Mouse (Mus musculus): Measurements from ENCODE around the gene Scp2. TPM values are rescaled to one million over a fixed set of nuclear protein-coding genes. Genes with fewer than 3 reads are reported as not detected.

The Scp2 gene
- total and polyA plus RNA-seq, 3 experiments: 65.8 to 84.4 TPM; not detected in 1

DNA sequence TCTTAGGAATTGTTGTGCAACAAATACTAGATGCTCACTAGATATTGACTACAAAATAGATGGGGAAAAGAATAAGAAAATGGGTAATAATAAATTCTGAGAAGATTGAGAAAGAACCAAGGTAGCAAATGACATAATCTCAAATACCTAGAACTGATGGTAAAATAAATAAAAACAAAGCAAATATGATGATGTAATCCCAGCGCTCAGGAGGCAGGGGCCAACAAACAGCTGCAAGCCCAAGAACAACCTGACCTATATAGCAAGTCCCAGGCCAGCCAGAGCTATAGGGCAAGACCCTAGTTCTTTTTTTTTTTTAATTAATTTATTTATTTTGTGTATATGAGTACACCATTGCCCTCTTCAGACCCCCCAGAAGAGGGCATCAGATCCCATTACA lies 20.7 kb downstream of the Scp2 start:
- H3K9ac ChIP-seq (ENCODE audit: control insufficient read depth, low read depth, low read length, poor library complexity, severe bottlenecking): no peak overlapping the region

DNA sequence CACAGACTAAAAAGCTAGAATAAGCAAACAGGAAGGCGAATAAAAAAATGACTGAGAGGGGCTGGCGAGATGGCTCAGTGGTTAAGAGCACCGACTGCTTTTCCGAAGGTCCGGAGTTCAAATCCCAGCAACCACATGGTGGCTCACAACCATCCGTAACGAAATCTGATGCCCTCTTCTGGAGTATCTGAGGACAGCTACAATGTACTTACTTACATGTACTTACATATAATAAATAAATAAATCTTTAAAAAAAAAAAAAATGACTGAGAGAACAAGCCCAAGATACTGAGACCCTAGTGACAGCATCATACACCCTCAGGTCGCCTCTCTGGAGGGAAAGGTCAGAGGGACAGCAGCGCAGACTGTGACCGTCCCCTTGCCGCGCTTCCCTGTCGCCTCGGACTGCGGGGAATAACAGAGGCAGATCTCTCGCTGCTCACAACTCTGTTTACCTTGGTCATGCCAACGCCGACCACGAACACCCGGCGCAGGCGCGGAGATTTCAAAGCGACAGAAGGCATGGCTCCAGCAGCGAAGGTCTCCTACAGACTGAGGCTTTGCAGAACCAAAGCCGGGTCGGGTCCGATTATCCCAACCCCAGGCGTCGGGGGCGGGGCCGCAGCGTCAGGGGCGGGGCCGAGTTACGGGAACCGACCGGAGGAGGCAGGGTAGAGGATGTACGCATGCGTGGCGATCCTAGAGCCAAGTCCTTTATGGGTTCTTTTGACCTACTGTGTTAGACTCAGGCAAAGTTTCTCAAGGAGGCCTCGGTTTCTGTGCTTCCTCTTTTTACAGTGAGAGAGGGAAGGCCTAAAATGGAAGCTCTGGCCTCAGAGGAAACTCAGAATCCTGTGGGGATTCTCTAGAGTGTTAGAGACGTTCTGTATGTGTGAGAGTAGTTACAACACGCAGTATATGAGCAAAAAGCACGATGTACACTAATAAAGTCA lies 26.6 kb downstream of the Scp2 start:
- peaks cover 0 to 8% of the 10 kb centered on the region in 2 experiments; a peak in 2 of 4 replicates for H3K4me1 ChIP-seq (ENCODE audit: control insufficient read depth in 1 of 2, insufficient read depth in 2 of 2, low read length in 2 of 2)
- H3K27me3 ChIP-seq (ENCODE audit: control insufficient read depth in 1 of 2, insufficient read depth in 2 of 2, low read length in 2 of 2): no peaks in the 10 kb centered on the region
- DNase-seq (ENCODE audit: low read depth, low spot score): peak; percentile 97
- H3K4me3 ChIP-seq (ENCODE audit: control insufficient read depth in 1 of 2, insufficient read depth in 1 of 2, low read depth in 2 of 2, low read length in 2 of 2): peak overlapping the region; percentile 91 to 94
- peak overlapping the region; percentile 81 for H3K9ac ChIP-seq (ENCODE audit: control insufficient read depth, low read depth, low read length, poor library complexity, severe bottlenecking)
- peaks cover 3% of the 10 kb centered on the region; the same call in 1 of the 2 replicates for H3K79me2 ChIP-seq (ENCODE audit: control insufficient read depth, insufficient read depth, low read length, poor library complexity)
- peak overlapping the region; percentile 81 for H3K27ac ChIP-seq (ENCODE audit: control insufficient read depth, low read depth, low read length)
- peaks cover 0 to 10% of the 10 kb centered on the region in 2 experiments; a peak in 2 of 4 replicates for H3K36me3 ChIP-seq (ENCODE audit: control insufficient read depth in 1 of 2, insufficient read depth in 2 of 2, low read length in 2 of 2)
- H3K9me3 ChIP-seq (replicated peaks; ENCODE audit: insufficient read depth, low read length): no peaks in the 10 kb centered on the region
- TF ChIP-seq MEF2A (IDR thresholded peaks at IDR 0.05; ENCODE audit: extremely low read depth, insufficient replicate concordance, low read depth, low read length, poor library complexity, severe bottlenecking) (no peak), ELF1 (IDR thresholded peaks at IDR 0.05; ENCODE audit: low read depth, low read length) (peak; percentile 60), MYB (IDR thresholded peaks at IDR 0.05; ENCODE audit: low read depth, low read length) (no peak), MAX (IDR thresholded peaks at IDR 0.05; ENCODE audit: low read length) (peak; percentile 41; the same call in 1 of the 2 replicates), BHLHE40 (IDR thresholded peaks at IDR 0.05; ENCODE audit: borderline replicate concordance, low read depth, low read length) (no peak), CHD2 (IDR thresholded peaks at IDR 0.05; ENCODE audit: low read length) (no peak), MYC (IDR thresholded peaks at IDR 0.05; ENCODE audit: low read depth, low read length) (peak; percentile 59), HCFC1 (IDR thresholded peaks at IDR 0.05; ENCODE audit: low read depth, low read length) (peak; percentile 72), GATA1 (IDR thresholded peaks at IDR 0.05; ENCODE audit: low read depth, low read length) (no peak), MAFK (IDR thresholded peaks at IDR 0.05; ENCODE audit: borderline replicate concordance, low read depth, low read length) (no peak), TCF12 (IDR thresholded peaks at IDR 0.05; ENCODE audit: low read depth, low read length) (no peak), POLR2AphosphoS5 (IDR thresholded peaks at IDR 0.05; ENCODE audit: borderline replicate concordance, low read depth, low read length) (no peak), JUND (IDR thresholded peaks at IDR 0.05; ENCODE audit: low read depth, low read length) (no peak), GABPA (IDR thresholded peaks at IDR 0.05; ENCODE audit: low read depth, low read length) (no peak), CTCF (IDR thresholded peaks at IDR 0.05 in 2 of 3, conservative IDR thresholded peaks at IDR 0.05 in 1 of 3; ENCODE audit: control insufficient read depth in 1 of 3, insufficient read depth in 1 of 3, low read depth in 2 of 3, low read length in 3 of 3, poor library complexity in 1 of 3, severe bottlenecking in 1 of 3) (0 out of 6 replicates have a peak, but pooled peaks of 1 of the 3 experiments have one; percentile 1), ETS1 (IDR thresholded peaks at IDR 0.05; ENCODE audit: low read depth, low read length) (no peak), NRF1 (IDR thresholded peaks at IDR 0.05; ENCODE audit: insufficient read depth, low read depth, low read length, poor library complexity, severe bottlenecking) (peak; percentile 85), MAZ (IDR thresholded peaks at IDR 0.05; ENCODE audit: low read depth, low read length) (no peak), TBP (IDR thresholded peaks at IDR 0.05; ENCODE audit: low read depth, low read length) (peak; percentile 85), KAT2A (conservative IDR thresholded peaks at IDR 0.05; ENCODE audit: low read depth, low read length) (no peak), CHD1 (IDR thresholded peaks at IDR 0.05; ENCODE audit: low read depth, low read length) (no peak), USF2 (IDR thresholded peaks at IDR 0.05; ENCODE audit: borderline replicate concordance in 1 of 2, insufficient read depth in 1 of 2, low read depth in 1 of 2, low read length in 2 of 2) (no peak), MXI1 (IDR thresholded peaks at IDR 0.05; ENCODE audit: low read depth, low read length) (peak; percentile 53; the same call in 1 of the 2 replicates)

More for the DNA sequence above, 20.7 kb downstream of the Scp2 start:
- no peak for DNase-seq (ENCODE audit: low read depth, low spot score)
- Histone ChIP-seq H3K4me1 (ENCODE audit: control insufficient read depth in 1 of 2, insufficient read depth in 2 of 2, low read length in 2 of 2) (no peaks in the 10 kb centered on the region), H3K36me3 (ENCODE audit: control insufficient read depth in 1 of 2, insufficient read depth in 2 of 2, low read length in 2 of 2) (no peaks in the 10 kb centered on the region), H3K79me2 (ENCODE audit: control insufficient read depth, insufficient read depth, low read length, poor library complexity) (no peaks in the 10 kb centered on the region), H3K9me3 (replicated peaks; ENCODE audit: insufficient read depth, low read length) (no peaks in the 10 kb centered on the region), H3K27me3 (ENCODE audit: control insufficient read depth in 1 of 2, insufficient read depth in 2 of 2, low read length in 2 of 2) (peaks cover 0 to 1% of the 10 kb centered on the region in 2 experiments; a peak in 2 of 4 replicates), H3K4me3 (ENCODE audit: control insufficient read depth in 1 of 2, insufficient read depth in 1 of 2, low read depth in 2 of 2, low read length in 2 of 2) (no peak overlapping the region), H3K27ac (ENCODE audit: control insufficient read depth, low read depth, low read length) (no peak overlapping the region)
- no peak for TF ChIP-seq HCFC1 (IDR thresholded peaks at IDR 0.05; ENCODE audit: low read depth, low read length)
- no peak for TF ChIP-seq MYC (IDR thresholded peaks at IDR 0.05; ENCODE audit: low read depth, low read length)
- TF ChIP-seq NRF1 (IDR thresholded peaks at IDR 0.05; ENCODE audit: insufficient read depth, low read depth, low read length, poor library complexity, severe bottlenecking): no peak
- TF ChIP-seq ZNF384 (IDR thresholded peaks at IDR 0.05; ENCODE audit: low read depth, low read length): no peak
- TF ChIP-seq USF1 (IDR thresholded peaks at IDR 0.05; ENCODE audit: low read depth, low read length): no peak
- no peak for TF ChIP-seq CHD1 (IDR thresholded peaks at IDR 0.05; ENCODE audit: low read depth, low read length)
- TF ChIP-seq MEF2A (IDR thresholded peaks at IDR 0.05; ENCODE audit: extremely low read depth, insufficient replicate concordance, low read depth, low read length, poor library complexity, severe bottlenecking): no peak
- no peak for TF ChIP-seq MAZ (IDR thresholded peaks at IDR 0.05; ENCODE audit: low read depth, low read length)
- TF ChIP-seq GABPA (IDR thresholded peaks at IDR 0.05; ENCODE audit: low read depth, low read length): no peak
- TF ChIP-seq POLR2AphosphoS5 (IDR thresholded peaks at IDR 0.05; ENCODE audit: borderline replicate concordance, low read depth, low read length): no peak
- no peak for TF ChIP-seq ZKSCAN1 (IDR thresholded peaks at IDR 0.05; ENCODE audit: low read depth, low read length)
- TF ChIP-seq USF2 (IDR thresholded peaks at IDR 0.05; ENCODE audit: borderline replicate concordance in 1 of 2, insufficient read depth in 1 of 2, low read depth in 1 of 2, low read length in 2 of 2): no peak
- no peak for TF ChIP-seq JUND (IDR thresholded peaks at IDR 0.05; ENCODE audit: low read depth, low read length)

Data from MEL (cell line).